In the genomic region with DNA sequence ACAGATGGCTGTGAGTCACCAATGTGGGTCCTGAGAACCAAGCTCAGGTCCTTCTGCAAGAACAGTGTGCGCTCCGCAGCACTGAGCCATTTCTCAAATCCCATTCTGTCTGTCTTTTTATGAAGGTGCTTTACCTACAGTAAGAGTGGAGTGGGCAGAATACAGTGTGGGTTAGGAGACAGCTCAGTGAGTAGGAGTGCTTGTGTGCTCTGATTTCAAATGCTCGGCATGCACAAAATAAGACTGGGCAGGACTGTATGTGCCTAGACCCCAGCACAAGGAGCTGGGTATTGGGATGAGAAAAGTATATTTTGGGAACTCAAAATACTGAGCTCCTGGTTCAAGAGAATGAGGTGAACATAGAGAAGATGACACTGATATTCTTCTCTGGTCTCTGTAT, we compare ENCODE assay signal across 34 mouse cellular contexts.
"Had no signal": no experiment of that assay in that cellular context is flagged by ENCODE, and none has a peak within 500 bp of the region (broad histone marks: within the 10 kb centered on the region; RNA-seq: fewer than 3 reads in every experiment).

No protein-coding gene starts in this region.

- H3K27ac ChIP-seq: heart, embryonic 13.5 days; heart, embryonic 15.5 days; hindbrain, embryonic 10.5 days; hindbrain, embryonic 12.5 days; hindbrain, embryonic 13.5 days; hindbrain, embryonic 14.5 days; hindbrain, embryonic 15.5 days; hindbrain, postnatal 0 days; intestine, embryonic 15.5 days; kidney, embryonic 15.5 days; kidney, postnatal 0 days; layer of hippocampus, adult 2 months; left cerebral cortex, adult 2 months had no signal

- DNase-seq: heart, postnatal 10 days; heart, postnatal 14 days; heart, postnatal 36 days; heart, postnatal 4 days; kidney, adult 11 months; kidney, adult 18-20 months; kidney, adult 2 months; kidney, adult 8-10 months; kidney, adult 9 months; kidney, postnatal 10 days; kidney, postnatal 14 days; kidney, postnatal 25 days; kidney, postnatal 36 days; kidney, postnatal 4 days; layer of hippocampus, adult 9-11 months; layer of hippocampus, postnatal 36 days had no signal

- H3K27me3 ChIP-seq: heart, embryonic 12.5 days; heart, embryonic 13.5 days; heart, embryonic 15.5 days; hindbrain, embryonic 12.5 days; hindbrain, embryonic 13.5 days; hindbrain, embryonic 15.5 days; intestine, embryonic 15.5 days; kidney, embryonic 15.5 days had no signal

- H3K9me3 ChIP-seq: heart, embryonic 12.5 days; heart, embryonic 13.5 days; heart, embryonic 15.5 days; hindbrain, embryonic 10.5 days; hindbrain, embryonic 12.5 days; hindbrain, embryonic 13.5 days; hindbrain, embryonic 15.5 days; intestine, embryonic 15.5 days; kidney, embryonic 15.5 days had no signal

- H3K9ac ChIP-seq: heart, embryonic 12.5 days; heart, embryonic 13.5 days; heart, embryonic 15.5 days; hindbrain, embryonic 12.5 days; hindbrain, embryonic 13.5 days; hindbrain, embryonic 14.5 days; hindbrain, embryonic 15.5 days; intestine, embryonic 15.5 days; kidney, embryonic 15.5 days had no signal

- H3K4me1 ChIP-seq: heart, embryonic 12.5 days; heart, embryonic 13.5 days; heart, embryonic 15.5 days; hindbrain, embryonic 10.5 days; hindbrain, embryonic 12.5 days; hindbrain, embryonic 13.5 days; hindbrain, embryonic 15.5 days; intestine, embryonic 15.5 days; kidney, embryonic 15.5 days had no signal

- H3K4me3 ChIP-seq: heart, embryonic 12.5 days; heart, embryonic 13.5 days; heart, embryonic 15.5 days; hindbrain, embryonic 10.5 days; hindbrain, embryonic 12.5 days; hindbrain, embryonic 13.5 days; hindbrain, embryonic 15.5 days; intestine, embryonic 15.5 days; kidney, embryonic 15.5 days; layer of hippocampus, adult 2 months; left cerebral cortex, adult 2 months had no signal

- ATAC-seq: hindbrain, embryonic 16.5 days; hindbrain, postnatal 0 days; inflammation-experienced regulatory T-cells, adult 6 months; intestine, embryonic 15.5 days; intestine, embryonic 16.5 days; intestine, postnatal 0 days had no signal

- H3K4me2 ChIP-seq: heart, embryonic 12.5 days; heart, embryonic 13.5 days; heart, embryonic 15.5 days; hindbrain, embryonic 12.5 days; hindbrain, embryonic 13.5 days; hindbrain, embryonic 14.5 days; hindbrain, embryonic 15.5 days; intestine, embryonic 15.5 days; kidney, embryonic 15.5 days had no signal
